Mouse (Mus musculus): Measurements from ENCODE around the gene Aftph. TPM values are rescaled to one million over a fixed set of nuclear protein-coding genes. Genes with fewer than 3 reads are reported as not detected.

Gene Aftph
- total and polyA plus RNA-seq, 2 experiments from 2014 or later = 22.8 to 40.6 TPM

DNA sequence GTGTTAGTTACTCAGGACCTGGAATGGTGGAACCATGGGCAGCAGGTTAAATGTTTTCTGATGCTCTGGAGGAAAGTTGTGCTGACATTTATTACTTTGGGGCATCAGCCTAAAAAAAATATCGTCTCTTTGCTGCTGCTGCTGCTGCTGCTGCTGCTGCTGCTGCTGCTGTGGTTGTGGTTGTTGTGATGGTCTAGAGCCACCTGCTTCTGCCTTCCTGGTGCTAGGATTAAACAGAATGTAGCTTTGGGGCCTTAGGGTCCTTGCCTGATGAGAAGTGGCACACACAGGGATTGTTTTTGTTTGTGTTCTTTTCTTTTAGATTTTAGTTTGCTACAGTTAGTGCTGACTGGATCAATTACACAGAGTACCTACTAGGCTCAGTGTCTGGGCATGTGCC is 97.2 kb downstream of the Aftph start:
- DNase-seq (ENCODE audit: low spot score) = no peak
- H3K27me3 ChIP-seq (ENCODE audit: insufficient read depth, low read length) = no peaks in the 10 kb centered on the region
- no peak overlapping the region for H3K27ac ChIP-seq
- no peak for ATAC-seq
- WGBS = 79% methylated on average over 1 of the region's 1 CpGs
- no peaks in the 10 kb centered on the region for H3K9me3 ChIP-seq (ENCODE audit: low read length)
- no peak for TF ChIP-seq CTCF (IDR thresholded peaks at IDR 0.05; ENCODE audit: low read depth)
- H3K4me3 ChIP-seq (ENCODE audit: low read length) = no peak overlapping the region
- no peak overlapping the region for H3K9ac ChIP-seq (replicated peaks; ENCODE audit: low read length)
- no peak overlapping the region for H3K4me2 ChIP-seq (ENCODE audit: low read depth, low read length)
- H3K36me3 ChIP-seq (ENCODE audit: insufficient read depth, low read length) = no peaks in the 10 kb centered on the region
- H3K4me1 ChIP-seq (ENCODE audit: insufficient read depth, low read length) = peaks cover 21% of the 10 kb centered on the region

DNA sequence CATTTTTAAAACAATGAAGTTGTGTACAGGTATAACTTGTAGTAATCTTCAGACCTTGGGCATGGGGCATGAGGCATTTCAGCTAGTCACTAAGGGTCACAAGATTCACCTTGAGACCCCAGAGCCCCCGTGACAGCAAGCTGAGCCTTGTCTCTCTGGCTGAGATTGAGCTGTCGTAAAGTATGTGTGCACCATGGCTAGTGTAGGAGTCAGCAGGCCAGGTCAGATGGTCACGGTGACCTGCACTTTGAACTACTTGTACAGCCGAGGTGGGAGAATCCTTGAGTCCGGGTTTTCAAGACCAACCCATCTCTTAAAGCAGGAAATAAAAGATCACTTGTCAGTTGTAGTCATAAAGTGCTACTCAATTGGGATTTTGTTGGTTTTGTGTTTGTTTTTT is 98.2 kb downstream of the Aftph start:
- H3K36me3 ChIP-seq (ENCODE audit: insufficient read depth, low read length) = no peaks in the 10 kb centered on the region
- no peak for DNase-seq (ENCODE audit: low spot score)
- peaks cover 21% of the 10 kb centered on the region for H3K4me1 ChIP-seq (ENCODE audit: insufficient read depth, low read length)
- no peak overlapping the region for H3K4me3 ChIP-seq (ENCODE audit: low read length)
- no peak for TF ChIP-seq CTCF (IDR thresholded peaks at IDR 0.05; ENCODE audit: low read depth)
- no peak overlapping the region for H3K9ac ChIP-seq (replicated peaks; ENCODE audit: low read length)
- H3K27me3 ChIP-seq (ENCODE audit: insufficient read depth, low read length) = no peaks in the 10 kb centered on the region
- whole genome bisulfite sequencing = 77% methylated on average over 5 of the region's 5 CpGs
- H3K9me3 ChIP-seq (ENCODE audit: low read length) = no peaks in the 10 kb centered on the region
- ATAC-seq = no peak
- H3K4me2 ChIP-seq (ENCODE audit: low read depth, low read length) = no peak overlapping the region
- H3K27ac ChIP-seq = no peak overlapping the region

DNA sequence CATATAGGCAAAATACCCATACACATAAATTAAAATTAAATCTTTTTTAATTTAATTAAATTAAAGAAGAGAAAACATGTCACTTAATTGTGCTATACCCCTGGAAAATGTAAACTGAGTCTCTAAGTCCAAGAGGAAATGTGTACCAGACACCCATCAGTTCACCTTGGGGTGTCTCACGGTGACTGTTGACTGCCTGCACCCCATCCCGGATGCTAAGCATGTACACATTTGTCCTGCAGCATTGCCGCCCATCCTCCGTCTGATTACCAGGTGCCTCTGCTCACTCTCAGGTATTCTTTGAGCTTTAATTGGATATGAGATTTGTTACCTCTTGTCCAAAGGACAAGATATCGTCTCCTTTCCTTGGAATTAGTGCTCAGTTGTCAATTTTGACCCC is 99.1 kb downstream of the Aftph start:
- H3K27me3 ChIP-seq (ENCODE audit: insufficient read depth, low read length) = no peaks in the 10 kb centered on the region
- TF ChIP-seq CTCF (IDR thresholded peaks at IDR 0.05; ENCODE audit: low read depth) = no peak
- no peak overlapping the region for H3K9ac ChIP-seq (replicated peaks; ENCODE audit: low read length)
- DNase-seq (ENCODE audit: low spot score) = no peak
- no peak for ATAC-seq
- peaks cover 16% of the 10 kb centered on the region for H3K4me1 ChIP-seq (ENCODE audit: insufficient read depth, low read length)
- H3K27ac ChIP-seq = no peak overlapping the region
- no peaks in the 10 kb centered on the region for H3K36me3 ChIP-seq (ENCODE audit: insufficient read depth, low read length)
- no peak overlapping the region for H3K4me3 ChIP-seq (ENCODE audit: low read length)
- H3K9me3 ChIP-seq (ENCODE audit: low read length) = no peaks in the 10 kb centered on the region
- H3K4me2 ChIP-seq (ENCODE audit: low read depth, low read length) = no peak overlapping the region
- WGBS = 84% methylated on average over 5 of the region's 5 CpGs

DNA sequence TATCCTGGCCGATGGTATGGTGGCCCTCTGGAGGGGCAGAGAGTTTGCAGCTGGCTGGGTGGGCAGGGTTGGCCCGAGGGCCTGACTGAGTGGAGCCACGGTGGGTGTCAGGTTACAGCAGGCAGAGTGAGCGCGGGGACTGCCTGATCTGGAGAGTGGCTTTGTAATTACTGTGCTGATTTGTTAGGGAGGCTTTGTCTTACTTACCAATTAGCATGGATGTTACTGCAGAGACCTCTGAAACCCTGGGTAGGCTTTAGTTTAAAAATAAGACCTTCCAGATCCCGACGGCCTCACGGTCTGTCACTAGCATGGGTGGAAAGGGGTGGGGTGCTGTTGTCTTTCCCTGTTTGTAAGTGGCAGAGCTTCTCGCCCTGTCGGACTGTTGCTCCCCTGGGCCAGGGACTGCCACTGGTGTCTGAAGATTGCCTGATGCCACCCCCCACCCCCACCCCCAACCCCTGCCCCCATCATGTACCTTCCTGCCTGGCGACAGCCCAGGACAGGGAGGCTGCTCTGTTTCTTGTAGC is 101.4 kb downstream of the Aftph start:
- no peak overlapping the region for H3K4me3 ChIP-seq (ENCODE audit: low read length)
- WGBS = 6% methylated on average over 11 of the region's 11 CpGs
- H3K36me3 ChIP-seq (ENCODE audit: insufficient read depth, low read length) = no peaks in the 10 kb centered on the region
- no peaks in the 10 kb centered on the region for H3K9me3 ChIP-seq (ENCODE audit: low read length)
- H3K4me1 ChIP-seq (ENCODE audit: insufficient read depth, low read length) = peaks cover 11% of the 10 kb centered on the region
- H3K27me3 ChIP-seq (ENCODE audit: insufficient read depth, low read length) = no peaks in the 10 kb centered on the region
- peak overlapping the region; percentile 37 for H3K4me2 ChIP-seq (ENCODE audit: low read depth, low read length)
- peak overlapping the region; percentile 20; the same call in 1 of the 2 replicates for H3K27ac ChIP-seq
- no peak for TF ChIP-seq CTCF (IDR thresholded peaks at IDR 0.05; ENCODE audit: low read depth)
- H3K9ac ChIP-seq (replicated peaks; ENCODE audit: low read length) = peak overlapping the region; percentile 30; the same call in 1 of the 2 replicates
- ATAC-seq (peak; percentile 88), DNase-seq (ENCODE audit: low spot score) (peak; percentile 69)

DNA sequence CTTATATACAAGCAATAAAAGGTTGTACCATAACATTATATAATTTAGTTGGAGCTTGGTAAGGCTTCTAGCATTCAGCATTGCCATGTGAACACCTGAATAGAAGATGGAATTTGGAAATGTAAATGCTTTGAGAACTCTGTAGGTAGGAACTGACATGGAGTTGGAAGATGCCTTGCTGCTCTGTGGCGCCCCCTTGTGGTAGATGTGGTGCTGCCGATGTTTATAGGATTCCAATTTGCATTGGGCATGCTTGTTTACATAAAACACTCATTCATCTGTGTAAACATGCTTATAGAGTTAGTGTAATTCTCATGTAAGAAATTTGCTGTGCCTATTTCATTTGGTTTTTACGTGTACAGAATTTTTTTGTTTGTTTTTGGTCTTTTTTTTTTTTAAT is 102.5 kb downstream of the Aftph start:
- Histone ChIP-seq H3K27me3 (ENCODE audit: insufficient read depth, low read length) (no peaks in the 10 kb centered on the region), H3K4me3 (ENCODE audit: low read length) (no peak overlapping the region), H3K4me1 (ENCODE audit: insufficient read depth, low read length) (peaks cover 11% of the 10 kb centered on the region), H3K9me3 (ENCODE audit: low read length) (no peaks in the 10 kb centered on the region), H3K9ac (replicated peaks; ENCODE audit: low read length) (no peak overlapping the region), H3K27ac (no peak overlapping the region), H3K36me3 (ENCODE audit: insufficient read depth, low read length) (no peaks in the 10 kb centered on the region), H3K4me2 (ENCODE audit: low read depth, low read length) (no peak overlapping the region)
- WGBS = 27% methylated on average over 3 of the region's 3 CpGs
- DNase-seq (ENCODE audit: low spot score) = peak; percentile 78
- no peak for ATAC-seq
- peak; percentile 91 for TF ChIP-seq CTCF (IDR thresholded peaks at IDR 0.05; ENCODE audit: low read depth)

DNA sequence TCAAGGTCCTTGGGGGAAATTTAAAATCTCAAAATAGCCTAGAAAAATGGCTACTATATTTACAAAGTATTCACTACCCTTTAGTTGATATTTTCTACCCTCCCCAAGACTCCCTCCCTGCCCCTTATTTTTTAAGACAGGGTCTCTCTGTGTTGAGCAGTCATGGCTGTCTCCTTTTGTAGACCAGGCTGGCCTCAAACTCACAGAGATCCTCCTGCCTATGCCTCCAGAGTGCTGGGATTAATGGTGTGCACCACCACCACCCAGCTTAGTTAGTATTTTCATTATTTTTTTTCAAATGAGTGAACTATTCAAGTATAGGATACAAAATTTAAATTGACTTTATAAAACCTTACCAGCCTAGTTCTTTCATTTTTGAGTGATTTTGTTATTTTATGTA is 104.3 kb downstream of the Aftph start:
- no peak overlapping the region for H3K9ac ChIP-seq (replicated peaks; ENCODE audit: low read length)
- H3K36me3 ChIP-seq (ENCODE audit: insufficient read depth, low read length) = no peaks in the 10 kb centered on the region
- no peaks in the 10 kb centered on the region for H3K27me3 ChIP-seq (ENCODE audit: insufficient read depth, low read length)
- H3K27ac ChIP-seq = no peak overlapping the region
- peaks cover 15% of the 10 kb centered on the region for H3K4me1 ChIP-seq (ENCODE audit: insufficient read depth, low read length)
- no peaks in the 10 kb centered on the region for H3K9me3 ChIP-seq (ENCODE audit: low read length)
- H3K4me3 ChIP-seq (ENCODE audit: low read length) = no peak overlapping the region
- H3K4me2 ChIP-seq (ENCODE audit: low read depth, low read length) = no peak overlapping the region
- ATAC-seq = no peak
- no peak for DNase-seq (ENCODE audit: low spot score)
- no peak for TF ChIP-seq CTCF (IDR thresholded peaks at IDR 0.05; ENCODE audit: low read depth)

DNA sequence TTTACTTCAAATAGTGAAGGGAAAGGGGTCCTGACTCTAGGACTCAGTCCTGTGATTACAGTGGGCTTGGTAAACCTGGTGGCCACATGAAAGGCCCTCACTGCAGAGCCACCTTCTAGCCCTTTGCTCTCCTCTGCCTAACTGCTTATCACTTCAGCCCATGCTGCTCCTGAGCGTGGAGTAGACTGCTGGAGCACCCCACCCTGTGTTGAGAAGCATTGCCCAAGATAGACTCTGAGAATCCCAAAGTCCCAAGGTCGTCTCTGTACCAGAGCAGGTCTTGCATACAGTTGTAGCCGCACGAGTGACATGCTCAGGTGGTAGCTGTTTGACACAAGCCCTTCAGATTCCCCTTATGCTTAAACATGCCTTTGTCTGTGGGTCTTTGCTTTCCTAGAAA is 105.3 kb downstream of the Aftph start:
- Histone ChIP-seq H3K4me3 (ENCODE audit: low read length) (no peak overlapping the region), H3K27ac (no peak overlapping the region), H3K36me3 (ENCODE audit: insufficient read depth, low read length) (no peaks in the 10 kb centered on the region), H3K9me3 (ENCODE audit: low read length) (no peaks in the 10 kb centered on the region), H3K4me1 (ENCODE audit: insufficient read depth, low read length) (peaks cover 15% of the 10 kb centered on the region), H3K27me3 (ENCODE audit: insufficient read depth, low read length) (no peaks in the 10 kb centered on the region), H3K4me2 (ENCODE audit: low read depth, low read length) (no peak overlapping the region), H3K9ac (replicated peaks; ENCODE audit: low read length) (no peak overlapping the region)
- DNase-seq (ENCODE audit: low spot score) = no peak
- TF ChIP-seq CTCF (IDR thresholded peaks at IDR 0.05; ENCODE audit: low read depth) = no peak
- 79% methylated on average over 4 of the region's 4 CpGs for WGBS
- ATAC-seq = no peak

Data from hindbrain, postnatal 0 days (tissue).